Mouse (Mus musculus): ENCODE measurements around the gene Nbea. TPM values are rescaled to one million over a fixed set of nuclear protein-coding genes. Genes with fewer than 3 reads are reported as not detected.
A peak's percentile ranks its signal among the peaks of the same experiment; 100 is the strongest.

The Nbea gene
- 12.9 and 13.6 TPM in 2 replicates for polyA plus RNA-seq (2014; fragmentation: Nextera tagmentation; extraction: Ambion mirVana)

DNA sequence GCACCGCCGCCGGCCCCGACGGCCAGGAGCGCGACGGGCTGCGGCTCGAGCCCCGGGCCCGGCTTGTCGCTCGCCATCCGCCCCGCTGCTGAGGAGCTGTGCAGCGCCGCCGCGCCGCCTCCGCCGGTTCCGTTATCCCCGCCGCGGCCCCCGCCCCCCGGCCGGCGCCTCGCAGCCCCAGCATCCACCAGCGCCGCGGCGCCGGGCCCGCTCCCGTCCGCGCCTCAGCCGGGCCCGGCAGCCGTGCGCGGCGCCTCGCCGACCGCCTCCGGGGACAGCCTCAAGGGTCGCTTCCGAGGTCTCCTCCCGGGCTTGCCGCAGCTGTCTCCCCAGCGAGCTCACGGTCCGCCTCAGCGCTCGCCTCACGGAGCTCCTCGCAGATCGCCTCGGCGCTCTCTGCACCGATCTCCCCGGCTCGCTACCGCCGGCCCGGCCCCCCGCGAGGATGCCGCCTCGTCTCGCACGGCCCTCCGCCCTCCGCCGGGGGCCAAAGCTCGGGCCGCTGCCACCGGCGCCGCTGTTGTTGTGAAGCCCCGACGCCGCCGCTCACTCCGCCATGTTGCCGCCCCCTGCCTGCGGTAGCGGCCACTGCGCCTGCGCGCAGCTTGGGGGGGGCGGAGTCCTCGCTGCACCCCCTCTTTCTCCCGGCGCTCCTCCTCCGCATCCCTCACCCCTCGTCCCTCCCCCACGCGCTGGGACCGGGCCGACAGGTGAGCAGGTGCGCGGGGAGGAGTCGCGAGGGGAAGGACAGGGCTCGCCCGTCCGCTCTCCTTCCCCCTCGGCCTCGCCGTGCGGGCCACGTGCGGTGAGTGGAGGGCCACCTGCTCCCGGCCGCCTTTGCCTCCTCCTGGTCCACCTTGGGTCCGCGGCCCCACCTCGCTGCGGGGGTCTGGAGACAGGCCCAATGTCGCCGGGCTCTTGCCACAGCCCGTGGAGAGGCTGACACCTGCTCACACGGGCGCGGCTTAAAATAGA, at the start of gene Nbea:
Gene Nbea (minus strand): TSS at position 543 of the 975 bp plus-strand sequence.
- H3K36me3 ChIP-seq (ENCODE audit: control insufficient read depth, insufficient read depth, low read length), result no peaks in the 10 kb centered on the region
- ATAC-seq (replicated peaks; ENCODE audit: insufficient number of reproducible peaks, low FRiP score, low TSS enrichment), result peak; percentile 83
- under 1% methylated on average over 124 of the region's 131 CpGs for WGBS (ENCODE audit: insufficient replicate concordance)

DNA sequence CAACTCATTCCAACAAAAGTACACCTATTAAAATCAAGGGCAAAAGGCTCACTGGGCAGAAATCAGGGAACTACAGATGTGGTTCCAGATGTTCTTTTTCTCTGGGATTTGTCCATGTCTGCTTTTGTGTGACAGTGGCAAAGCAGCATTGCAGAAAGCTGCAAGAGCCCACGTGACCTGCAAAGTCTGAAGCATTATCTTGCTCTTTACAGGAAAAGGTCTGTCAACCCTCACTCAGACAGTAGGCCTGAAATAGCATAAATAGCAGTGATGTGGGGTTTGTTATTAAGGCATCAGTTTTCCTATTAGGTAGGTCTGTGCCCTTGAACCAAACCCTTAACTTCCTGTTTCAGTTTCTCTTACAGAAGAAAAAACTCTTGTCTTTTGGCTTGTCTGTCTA, 45.8 kb upstream of the Nbea start:
- no peak overlapping the region for H3K4me3 ChIP-seq (ENCODE audit: low read depth, low read length)
- no peaks in the 10 kb centered on the region for H3K9me3 ChIP-seq (replicated peaks; ENCODE audit: control insufficient read depth, low read length)
- no peak overlapping the region for H3K9ac ChIP-seq (ENCODE audit: low read depth, low read length)
- no peaks in the 10 kb centered on the region for H3K36me3 ChIP-seq (ENCODE audit: control insufficient read depth, insufficient read depth, low read length)
- H3K4me1 ChIP-seq (ENCODE audit: control insufficient read depth, insufficient read depth, low read length), result 0 out of 2 replicates have a peak, but pooled peaks cover 2% of the 10 kb centered on the region
- 11% methylated on average over 1 of the region's 1 CpGs for WGBS (ENCODE audit: insufficient replicate concordance)
- no peak overlapping the region; the same call in 1 of the 2 replicates for H3K27ac ChIP-seq (ENCODE audit: low read depth, low read length)
- H3K4me2 ChIP-seq, result no peak overlapping the region
- H3K27me3 ChIP-seq (ENCODE audit: control insufficient read depth, insufficient read depth, low read length), result no peaks in the 10 kb centered on the region
- peak; percentile 65; the same call in 1 of the 2 replicates for ATAC-seq (replicated peaks; ENCODE audit: insufficient number of reproducible peaks, low FRiP score, low TSS enrichment)

More for the DNA sequence above, at the start of gene Nbea:
- H3K9me3 ChIP-seq (replicated peaks; ENCODE audit: control insufficient read depth, low read length), result no peaks in the 10 kb centered on the region
- H3K27me3 ChIP-seq (ENCODE audit: control insufficient read depth, insufficient read depth, low read length), result no peaks in the 10 kb centered on the region
- H3K27ac ChIP-seq (ENCODE audit: low read depth, low read length), result peak within 1 kb of the TSS; percentile 82
- 0 out of 2 replicates have a peak, but pooled peaks cover 7% of the 10 kb centered on the region for H3K4me1 ChIP-seq (ENCODE audit: control insufficient read depth, insufficient read depth, low read length)
- H3K9ac ChIP-seq (ENCODE audit: low read depth, low read length), result peak within 1 kb of the TSS; percentile 91
- H3K4me3 ChIP-seq (ENCODE audit: low read depth, low read length), result peak within 1 kb of the TSS; percentile 94
- H3K4me2 ChIP-seq, result peak within 1 kb of the TSS; percentile 89

DNA sequence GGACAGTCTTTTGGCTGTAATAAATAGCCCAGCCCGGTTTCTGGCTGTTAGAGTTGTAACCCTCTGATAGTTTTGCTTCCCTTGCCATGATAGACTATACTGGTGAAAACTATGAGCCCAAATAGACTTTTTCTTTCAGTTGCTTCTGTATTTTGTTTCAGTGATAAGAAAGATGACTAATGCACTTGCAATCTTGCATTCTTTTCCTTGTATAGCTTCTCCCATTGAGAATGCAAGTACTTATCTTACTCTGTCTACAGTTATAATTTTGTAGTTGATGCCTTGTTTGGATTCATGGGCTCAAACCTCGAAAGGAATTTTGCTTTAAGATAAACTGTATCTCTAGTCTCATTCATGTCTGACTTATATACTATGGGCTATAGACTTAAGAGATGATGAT, 32.5 kb upstream of the Nbea start:
- Histone ChIP-seq H3K36me3 (ENCODE audit: control insufficient read depth, insufficient read depth, low read length) (no peaks in the 10 kb centered on the region), H3K4me2 (no peak overlapping the region), H3K27ac (ENCODE audit: low read depth, low read length) (no peak overlapping the region), H3K9me3 (replicated peaks; ENCODE audit: control insufficient read depth, low read length) (no peaks in the 10 kb centered on the region), H3K4me1 (ENCODE audit: control insufficient read depth, insufficient read depth, low read length) (no peaks in the 10 kb centered on the region), H3K4me3 (ENCODE audit: low read depth, low read length) (no peak overlapping the region), H3K27me3 (ENCODE audit: control insufficient read depth, insufficient read depth, low read length) (no peaks in the 10 kb centered on the region), H3K9ac (ENCODE audit: low read depth, low read length) (no peak overlapping the region)
- WGBS (ENCODE audit: insufficient replicate concordance), result 29% methylated on average over 2 of the region's 2 CpGs
- no peak for ATAC-seq (replicated peaks; ENCODE audit: insufficient number of reproducible peaks, low FRiP score, low TSS enrichment)

DNA sequence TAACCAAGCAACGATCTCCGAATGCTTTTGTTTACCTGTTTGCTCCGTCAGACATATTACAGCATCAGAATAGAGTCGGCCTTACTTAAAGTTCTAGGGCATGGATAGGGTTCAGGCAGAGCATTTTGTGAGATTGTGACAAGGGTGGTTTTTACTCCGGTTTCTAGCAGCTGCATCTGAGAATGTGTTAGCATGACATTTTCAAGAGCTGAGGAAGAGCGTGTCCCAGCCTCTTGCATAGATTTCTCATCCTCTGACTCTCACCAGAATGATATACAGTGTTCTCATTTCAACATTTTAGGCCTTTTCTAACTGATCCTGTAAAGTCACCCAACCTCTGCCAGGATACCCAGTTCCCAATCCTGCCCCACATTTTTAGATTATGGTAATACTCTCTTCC, 20.5 kb upstream of the Nbea start:
- WGBS (ENCODE audit: insufficient replicate concordance), result 76% methylated on average over 6 of the region's 6 CpGs
- Histone ChIP-seq H3K9ac (ENCODE audit: low read depth, low read length) (no peak overlapping the region), H3K9me3 (replicated peaks; ENCODE audit: control insufficient read depth, low read length) (no peaks in the 10 kb centered on the region), H3K36me3 (ENCODE audit: control insufficient read depth, insufficient read depth, low read length) (no peaks in the 10 kb centered on the region), H3K4me1 (ENCODE audit: control insufficient read depth, insufficient read depth, low read length) (no peaks in the 10 kb centered on the region), H3K4me2 (no peak overlapping the region), H3K27me3 (ENCODE audit: control insufficient read depth, insufficient read depth, low read length) (no peaks in the 10 kb centered on the region), H3K4me3 (ENCODE audit: low read depth, low read length) (no peak overlapping the region), H3K27ac (ENCODE audit: low read depth, low read length) (no peak overlapping the region)
- ATAC-seq (replicated peaks; ENCODE audit: insufficient number of reproducible peaks, low FRiP score, low TSS enrichment), result no peak

DNA sequence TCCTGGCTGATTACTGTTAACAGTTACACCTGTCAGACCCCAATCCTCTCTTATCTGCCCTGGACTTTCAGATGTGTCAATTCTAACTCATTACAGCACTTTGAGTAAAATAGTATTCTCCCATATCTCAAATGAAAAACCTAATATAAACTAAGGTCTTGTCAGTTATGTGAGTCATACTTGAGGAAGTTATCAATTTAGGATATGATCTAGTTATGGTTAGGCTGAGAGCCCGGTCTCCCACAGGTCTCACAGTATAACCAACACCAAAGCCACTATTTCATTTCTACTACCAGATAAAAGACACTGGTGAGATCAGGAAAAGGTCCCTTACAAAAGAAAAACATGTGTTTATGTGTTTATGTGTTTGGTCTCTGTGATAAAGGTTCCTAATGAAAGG, 4.7 kb upstream of the Nbea start:
- no peak for ATAC-seq (replicated peaks; ENCODE audit: insufficient number of reproducible peaks, low FRiP score, low TSS enrichment)
- Histone ChIP-seq H3K9me3 (replicated peaks; ENCODE audit: control insufficient read depth, low read length) (no peaks in the 10 kb centered on the region), H3K9ac (ENCODE audit: low read depth, low read length) (no peak overlapping the region), H3K4me3 (ENCODE audit: low read depth, low read length) (no peak overlapping the region), H3K27ac (ENCODE audit: low read depth, low read length) (no peak overlapping the region), H3K4me1 (ENCODE audit: control insufficient read depth, insufficient read depth, low read length) (no peaks in the 10 kb centered on the region), H3K36me3 (ENCODE audit: control insufficient read depth, insufficient read depth, low read length) (no peaks in the 10 kb centered on the region), H3K27me3 (ENCODE audit: control insufficient read depth, insufficient read depth, low read length) (no peaks in the 10 kb centered on the region), H3K4me2 (no peak overlapping the region)
- 71% methylated on average over 1 of the region's 1 CpGs for WGBS (ENCODE audit: insufficient replicate concordance)

DNA sequence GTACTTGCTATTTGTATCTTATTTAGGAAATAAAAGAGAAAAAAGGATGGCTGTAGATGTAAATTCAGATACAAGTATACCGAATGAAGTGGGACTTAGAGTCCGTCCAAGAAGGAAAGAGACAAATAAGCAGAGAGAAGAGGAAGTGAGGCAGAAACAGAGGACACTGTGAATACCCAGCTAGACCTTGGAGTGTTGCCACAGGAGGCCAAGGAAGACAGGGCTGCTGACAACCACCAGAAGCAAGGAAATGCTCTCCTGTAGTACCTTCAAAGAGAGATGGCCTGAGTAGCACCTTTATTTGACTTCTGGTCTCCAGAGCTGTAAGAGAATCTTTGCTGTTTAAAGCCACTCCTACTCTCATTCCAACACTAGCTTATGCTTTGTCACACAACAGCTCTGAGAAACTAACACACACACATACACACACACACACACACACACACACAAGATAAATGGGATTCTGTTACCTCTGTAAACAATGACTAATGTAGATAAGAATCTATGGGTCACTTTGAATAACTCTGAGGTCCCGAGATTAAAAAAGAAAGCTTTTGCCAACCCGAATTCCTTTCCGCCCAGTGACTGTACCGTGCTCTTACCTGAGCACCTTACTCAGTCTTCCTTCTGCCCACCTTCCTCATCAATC, 3.8 kb upstream of the Nbea start:
- H3K4me2 ChIP-seq, result no peak overlapping the region
- no peak overlapping the region for H3K9ac ChIP-seq (ENCODE audit: low read depth, low read length)
- no peaks in the 10 kb centered on the region for H3K4me1 ChIP-seq (ENCODE audit: control insufficient read depth, insufficient read depth, low read length)
- H3K4me3 ChIP-seq (ENCODE audit: low read depth, low read length), result no peak overlapping the region
- no peaks in the 10 kb centered on the region for H3K36me3 ChIP-seq (ENCODE audit: control insufficient read depth, insufficient read depth, low read length)
- WGBS (ENCODE audit: insufficient replicate concordance), result 66% methylated on average over 6 of the region's 6 CpGs
- no peak for ATAC-seq (replicated peaks; ENCODE audit: insufficient number of reproducible peaks, low FRiP score, low TSS enrichment)
- no peak overlapping the region for H3K27ac ChIP-seq (ENCODE audit: low read depth, low read length)
- no peaks in the 10 kb centered on the region for H3K27me3 ChIP-seq (ENCODE audit: control insufficient read depth, insufficient read depth, low read length)
- no peaks in the 10 kb centered on the region for H3K9me3 ChIP-seq (replicated peaks; ENCODE audit: control insufficient read depth, low read length)

DNA sequence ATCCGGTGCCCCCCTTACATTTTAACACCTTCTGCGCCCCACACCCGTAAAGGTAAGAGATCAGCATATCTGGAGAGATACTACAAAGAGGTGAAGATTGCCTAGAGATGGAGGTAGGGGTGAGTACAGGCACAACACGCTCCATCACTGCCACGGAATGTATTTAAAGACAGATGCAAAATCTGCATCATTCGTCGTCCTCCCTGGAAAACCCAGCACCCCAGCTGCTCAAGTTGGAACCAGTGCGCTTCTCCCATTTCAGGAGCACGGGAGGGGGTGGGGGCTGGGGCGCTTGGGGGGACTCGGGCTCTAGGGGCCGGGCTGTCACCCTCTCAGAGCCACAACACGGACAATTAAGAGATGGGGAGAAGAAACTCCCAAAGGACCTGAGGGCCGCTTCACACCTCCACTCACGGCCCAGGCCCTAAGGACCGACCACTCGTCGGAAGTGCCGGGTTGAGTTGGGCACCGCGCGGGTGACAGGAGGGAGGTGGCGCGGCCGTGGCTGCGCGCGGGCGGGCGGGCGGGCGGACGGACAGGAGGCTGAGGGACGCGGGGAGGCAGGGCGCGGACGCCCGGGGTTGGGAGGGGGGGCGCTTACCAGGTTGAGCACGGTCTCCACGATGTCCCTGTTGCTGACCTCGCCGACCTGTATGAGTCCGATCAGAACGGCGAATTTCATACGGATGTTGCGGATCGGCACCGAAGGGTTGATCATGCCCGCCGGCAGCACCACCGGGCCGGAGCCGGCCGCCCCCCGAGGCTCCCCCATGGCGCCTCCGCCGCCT, 936 bp downstream of the Nbea start:
- Histone ChIP-seq H3K9me3 (replicated peaks; ENCODE audit: control insufficient read depth, low read length) (no peaks in the 10 kb centered on the region), H3K27ac (ENCODE audit: low read depth, low read length) (peak overlapping the region; percentile 82), H3K4me3 (ENCODE audit: low read depth, low read length) (peak overlapping the region; percentile 94), H3K36me3 (ENCODE audit: control insufficient read depth, insufficient read depth, low read length) (no peaks in the 10 kb centered on the region), H3K27me3 (ENCODE audit: control insufficient read depth, insufficient read depth, low read length) (no peaks in the 10 kb centered on the region), H3K4me2 (peak overlapping the region; percentile 89), H3K9ac (ENCODE audit: low read depth, low read length) (peak overlapping the region; percentile 91), H3K4me1 (ENCODE audit: control insufficient read depth, insufficient read depth, low read length) (0 out of 2 replicates have a peak, but pooled peaks cover 7% of the 10 kb centered on the region)
- peak; percentile 67 for ATAC-seq (replicated peaks; ENCODE audit: insufficient number of reproducible peaks, low FRiP score, low TSS enrichment)
- WGBS (ENCODE audit: insufficient replicate concordance), result under 1% methylated on average over 56 of the region's 61 CpGs

DNA sequence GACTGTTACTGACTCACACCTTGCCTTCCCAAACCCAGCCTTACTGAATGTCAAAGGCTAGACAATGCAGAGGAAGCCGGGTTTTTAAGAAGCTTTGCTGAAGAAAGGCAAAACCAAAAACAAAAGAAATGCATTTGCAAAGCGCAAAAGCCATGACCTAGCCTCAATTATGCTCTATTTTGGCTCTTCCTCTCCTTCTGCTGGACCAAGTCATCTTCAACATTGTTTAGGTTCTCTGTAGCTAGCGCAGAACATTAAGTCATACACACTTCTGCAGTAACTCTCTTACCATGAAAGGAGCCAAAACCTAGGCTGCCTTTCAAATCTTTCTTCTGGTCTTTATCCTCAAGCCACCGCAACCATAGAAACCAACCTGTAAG, 1.5 kb downstream of the Nbea start:
- WGBS (ENCODE audit: insufficient replicate concordance), result 13% methylated on average over 4 of the region's 4 CpGs
- Histone ChIP-seq H3K27ac (ENCODE audit: low read depth, low read length) (no peak overlapping the region), H3K4me2 (peak overlapping the region; percentile 89), H3K9me3 (replicated peaks; ENCODE audit: control insufficient read depth, low read length) (no peaks in the 10 kb centered on the region), H3K4me3 (ENCODE audit: low read depth, low read length) (peak overlapping the region; percentile 94), H3K4me1 (ENCODE audit: control insufficient read depth, insufficient read depth, low read length) (0 out of 2 replicates have a peak, but pooled peaks cover 7% of the 10 kb centered on the region), H3K9ac (ENCODE audit: low read depth, low read length) (peak overlapping the region; percentile 91), H3K27me3 (ENCODE audit: control insufficient read depth, insufficient read depth, low read length) (no peaks in the 10 kb centered on the region), H3K36me3 (ENCODE audit: control insufficient read depth, insufficient read depth, low read length) (no peaks in the 10 kb centered on the region)
- no peak for ATAC-seq (replicated peaks; ENCODE audit: insufficient number of reproducible peaks, low FRiP score, low TSS enrichment)

All from heart, embryonic 11.5 days (tissue).